Mouse (Mus musculus) heart, postnatal 0 days (tissue): ENCODE data around the gene Ccdc187. TPM values are rescaled to one million over a fixed set of nuclear protein-coding genes. Genes with fewer than 3 reads are reported as not detected.

ENCODE experiments used
- ATAC-seq: fragments of 200-750 bp; cut with Nextera tagmentation; 2 replicates; pipeline ENCODE4 v1.8.0; 2017; ENCODE audit warnings: low read depth, moderate number of reproducible peaks, moderate library complexity; ENCODE audit not compliant: insufficient read depth
- DNase-seq: peaks from one replicate; pipeline ENCODE4 v3.0.0-alpha.2; 2016; ENCODE audit warnings: low spot score
- H3K27ac ChIP-seq: fragments of 300-500 bp; sonication (generic); 2 replicates; pipeline ENCODE4 v1.5.1; 2014; ENCODE audit warnings: low read depth, mild to moderate bottlenecking
- H3K27me3 ChIP-seq: fragments of 300-500 bp; sonication (generic); 2 replicates; pipeline ENCODE4 v1.6.1; 2014; ENCODE audit warnings: low read length, mixed read lengths; ENCODE audit not compliant: control insufficient read depth, insufficient read depth
- H3K36me3 ChIP-seq: fragments of 300-500 bp; sonication (generic); replicated peaks from 2 replicates; pipeline ENCODE4 v1.6.1; 2014; ENCODE audit warnings: low read length, mixed read lengths; ENCODE audit not compliant: control insufficient read depth, insufficient read depth
- H3K4me1 ChIP-seq: fragments of 300-500 bp; sonication (generic); 2 replicates; pipeline ENCODE4 v1.6.1; 2014; ENCODE audit warnings: antibody characterized with exemption; ENCODE audit not compliant: control insufficient read depth, insufficient read depth
- H3K4me2 ChIP-seq: fragments of 300-500 bp; sonication (generic); 2 replicates; pipeline ENCODE4 v1.6.1; 2014; ENCODE audit warnings: low read depth, mild to moderate bottlenecking, low read length, moderate library complexity
- H3K4me3 ChIP-seq: fragments of 300-500 bp; sonication (generic); 2 replicates; pipeline ENCODE4 v1.5.1; 2014; ENCODE audit warnings: low read depth, low read length
- H3K9ac ChIP-seq: fragments of 300-500 bp; sonication (generic); replicated peaks from 2 replicates; pipeline ENCODE4 v1.6.1; 2014; ENCODE audit warnings: low read depth, low read length, mixed read lengths
- H3K9me3 ChIP-seq: fragments of 300-500 bp; sonication (generic); replicated peaks from 2 replicates; pipeline ENCODE4 v1.6.1; 2016; ENCODE audit warnings: low read length; ENCODE audit not compliant: control insufficient read depth
- CTCF ChIP-seq: IDR thresholded peaks from 2 replicates; pipeline ENCODE4 v1.5.1; 2016; ENCODE audit warnings: antibody characterized with exemption, control low read depth, low read depth
- EP300 ChIP-seq: IDR thresholded peaks from 2 replicates; pipeline ENCODE4 v1.6.1; 2016; ENCODE audit warnings: antibody characterized with exemption, low read depth
- WGBS: fragments of 180-500 bp; shearing (Covaris S2); extraction: QIAGEN DNeasy Blood & Tissue Kit; methylation state at CpG from one replicate; pipeline ENCODE4 v1.1.7; 2014; 5-methylcytosine and 5-hydroxymethylcytosine counted together
- polyA plus RNA-seq: library from polyadenylated mRNA; unstranded; fragments of >200 nt; fragmentation: Nextera tagmentation; extraction: Ambion mirVana; gene quantifications from 2 replicates; pipeline ENCODE4 v1.2.1, GENCODE M21; 2015
- total RNA-seq: library from RNA; depleted of rRNA; stranded (reverse); fragments of >200 nt; gene quantifications from 2 replicates; pipeline ENCODE4 v1.2.3, GENCODE M21; 2014; ENCODE audit warnings: low replicate concordance

The Ccdc187 gene
- total and polyA plus RNA-seq, 2 experiments from 2014 or later, result 0.04 to 0.61 TPM

DNA sequence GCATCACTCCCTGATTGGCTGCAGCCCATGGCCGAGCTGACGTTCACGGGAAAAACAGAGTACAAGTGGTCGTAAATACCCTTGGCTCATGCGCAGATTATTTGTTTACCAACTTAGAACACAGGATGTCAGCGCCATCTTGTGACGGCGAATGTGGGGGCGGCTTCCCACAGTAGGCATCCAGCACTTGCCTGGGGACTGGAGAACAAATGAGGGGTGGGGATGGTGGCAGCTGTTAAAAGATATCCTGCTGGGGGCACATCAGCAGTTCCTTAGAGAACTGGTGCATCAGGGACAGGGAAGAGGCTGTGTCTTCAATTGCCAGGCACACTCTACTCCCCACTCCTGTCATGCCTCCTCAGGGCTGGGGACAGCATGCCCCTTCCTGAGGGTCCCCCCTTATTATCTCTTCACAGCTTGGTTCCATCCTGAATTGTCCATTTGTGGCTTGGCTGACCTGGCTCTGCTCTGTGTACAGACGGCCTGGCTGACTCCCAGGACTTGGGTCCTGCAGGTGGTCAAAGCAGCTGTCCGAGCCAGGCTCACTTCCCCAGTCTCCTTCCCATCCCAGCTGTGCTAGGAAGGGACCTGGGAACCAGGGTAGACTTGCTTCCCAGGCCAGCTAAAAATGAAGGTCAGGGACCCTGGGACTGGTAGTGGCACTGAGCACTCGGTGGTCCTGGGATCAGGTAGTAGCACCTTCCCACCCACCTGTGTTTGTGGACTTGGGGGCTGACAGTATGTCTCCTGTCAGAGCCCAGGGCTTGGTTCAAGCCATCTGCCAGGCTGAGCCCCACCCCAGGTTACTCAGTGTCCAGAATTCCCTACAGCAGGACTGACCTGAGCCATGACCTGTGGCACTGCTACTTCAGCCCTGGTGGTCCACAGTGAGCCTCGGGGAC, 44.2 kb upstream of the Ccdc187 start:
- 0 out of 2 replicates have a peak overlapping the region, but pooled peaks have one; percentile 53 for H3K4me3 ChIP-seq
- ATAC-seq (no peak), DNase-seq (no peak)
- 58% methylated on average over 8 of the region's 13 CpGs for whole genome bisulfite sequencing
- no peaks in the 10 kb centered on the region for H3K9me3 ChIP-seq
- TF ChIP-seq EP300 (no peak), CTCF (no peak)
- H3K9ac ChIP-seq, result 0 out of 2 replicates have a peak overlapping the region, but pooled peaks have one; percentile 79
- no peaks in the 10 kb centered on the region for H3K27me3 ChIP-seq
- H3K36me3 ChIP-seq, result peaks cover 17% of the 10 kb centered on the region; the same call in 1 of the 2 replicates
- H3K27ac ChIP-seq, result peak overlapping the region; percentile 96
- H3K4me2 ChIP-seq, result peak overlapping the region; percentile 83
- peaks cover 38% of the 10 kb centered on the region for H3K4me1 ChIP-seq

GRCm38 (mm10) chr2:26330702-26331101, 36.3 kb upstream of the Ccdc187 start:
- DNase-seq (no peak), ATAC-seq (no peak)
- H3K36me3 ChIP-seq, result peaks cover 17% of the 10 kb centered on the region
- no peak overlapping the region for H3K4me3 ChIP-seq
- WGBS, result 78% methylated on average over 6 of the region's 6 CpGs
- H3K4me1 ChIP-seq, result peaks cover 9% of the 10 kb centered on the region; the same call in 1 of the 2 replicates
- no peak overlapping the region for H3K9ac ChIP-seq
- H3K4me2 ChIP-seq, result no peak overlapping the region
- H3K27ac ChIP-seq, result peak overlapping the region; percentile 92
- no peaks in the 10 kb centered on the region for H3K9me3 ChIP-seq
- H3K27me3 ChIP-seq, result no peaks in the 10 kb centered on the region
- no peak for TF ChIP-seq CTCF
- no peak for TF ChIP-seq EP300

GRCm38 (mm10) chr2:26330056-26330468, 35.7 kb upstream of the Ccdc187 start:
- TF ChIP-seq CTCF (no peak), EP300 (no peak)
- 64% methylated on average over 4 of the region's 4 CpGs for WGBS
- Histone ChIP-seq H3K27me3 (no peaks in the 10 kb centered on the region), H3K4me3 (no peak overlapping the region), H3K9ac (no peak overlapping the region), H3K36me3 (peaks cover 18% of the 10 kb centered on the region), H3K27ac (peak overlapping the region; percentile 92), H3K4me1 (peaks cover 14% of the 10 kb centered on the region; the same call in 1 of the 2 replicates), H3K9me3 (no peaks in the 10 kb centered on the region), H3K4me2 (no peak overlapping the region)
- ATAC-seq (peak; percentile 49), DNase-seq (no peak)

DNA sequence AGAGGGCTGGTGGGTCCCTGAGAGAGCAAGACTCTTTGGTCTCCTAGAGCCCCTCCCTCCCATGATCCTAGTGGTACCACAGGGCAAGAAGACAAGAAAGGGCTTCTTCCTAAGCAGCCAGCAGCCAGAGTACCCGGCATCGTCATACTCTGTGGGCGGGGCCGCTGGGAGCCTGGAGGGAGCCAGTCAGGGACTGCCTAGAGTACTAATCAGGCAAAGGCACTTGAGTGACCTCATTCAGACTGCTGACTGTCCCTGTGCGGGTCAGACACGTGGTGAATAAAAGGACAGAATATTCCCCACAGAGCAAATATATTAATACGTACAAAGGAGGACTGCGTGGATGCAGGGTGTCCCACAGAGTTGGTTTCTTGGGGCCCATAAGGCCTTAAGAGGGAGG, 35.0 kb upstream of the Ccdc187 start:
- Histone ChIP-seq H3K9me3 (no peaks in the 10 kb centered on the region), H3K4me1 (peaks cover 15% of the 10 kb centered on the region; the same call in 1 of the 2 replicates), H3K9ac (no peak overlapping the region), H3K27me3 (no peaks in the 10 kb centered on the region), H3K4me3 (no peak overlapping the region), H3K36me3 (peaks cover 24% of the 10 kb centered on the region), H3K27ac (peak overlapping the region; percentile 92), H3K4me2 (no peak overlapping the region)
- ATAC-seq, result peak; percentile 90
- TF ChIP-seq EP300 (0 out of 2 replicates have a peak, but pooled peaks have one; percentile 41), CTCF (no peak)
- 35% methylated on average over 8 of the region's 8 CpGs for WGBS
- DNase-seq, result peak; percentile 93

- Histone ChIP-seq H3K9ac (no peak overlapping the region), H3K27ac (no peak overlapping the region), H3K27me3 (no peaks in the 10 kb centered on the region), H3K4me1 (peaks cover 23% of the 10 kb centered on the region; the same call in 1 of the 2 replicates), H3K36me3 (peaks cover 34% of the 10 kb centered on the region), H3K9me3 (no peaks in the 10 kb centered on the region), H3K4me2 (no peak overlapping the region), H3K4me3 (no peak overlapping the region)
- 90% methylated on average over 4 of the region's 4 CpGs for WGBS
- DNase-seq (no peak), ATAC-seq (no peak)
- TF ChIP-seq CTCF (no peak), EP300 (no peak)
Observed at GRCm38 (mm10) chr2:26327852-26328251, 33.5 kb upstream of the Ccdc187 start.
